Mouse (Mus musculus): ENCODE measurements around the gene Fam186b.
A peak's percentile ranks its signal among the peaks of the same experiment; 100 is the strongest.

DNA sequence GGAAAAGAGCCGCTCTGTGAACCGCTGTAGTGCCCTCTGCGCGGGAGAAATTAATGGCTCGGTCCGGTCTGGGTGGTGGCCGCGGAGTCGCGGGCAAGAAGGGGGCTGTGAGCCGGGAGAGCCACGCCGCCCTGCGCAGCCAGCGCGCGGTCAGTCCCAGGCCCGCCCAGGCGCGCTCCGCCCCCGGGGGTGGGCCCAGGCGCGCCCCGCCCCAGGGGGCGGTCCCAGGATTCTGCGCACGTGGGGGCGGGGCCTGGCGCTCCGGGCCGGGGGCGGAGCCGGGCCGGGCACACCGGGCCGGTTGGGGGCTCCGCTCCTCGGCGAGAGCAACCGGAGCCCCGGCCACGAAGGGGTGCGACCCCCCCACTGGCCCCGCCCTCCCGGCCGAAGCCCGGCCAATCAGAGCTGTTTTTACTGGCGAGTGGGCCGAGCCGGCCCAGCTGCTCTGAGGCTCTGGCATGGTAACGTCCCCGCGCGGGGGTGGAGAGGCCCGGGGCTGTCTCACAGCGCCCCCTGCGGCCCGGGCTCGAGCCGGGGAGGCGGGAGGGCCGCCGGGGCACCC lies 794 bp downstream of the Fam186b start, which contains the start of gene Prpf40b:
- TF ChIP-seq CTCF (IDR thresholded peaks at IDR 0.05; ENCODE audit: borderline replicate concordance, insufficient read depth, low read length) (no peak), POLR2A (IDR thresholded peaks at IDR 0.05; ENCODE audit: low read depth, low read length) (peak; percentile 81)

All from embryonic fibroblast, embryonic 13.5 days (primary cell).